Mouse (Mus musculus) liver, adult (tissue): ENCODE data around the gene Sycp2.

Source experiments
- GATA4 ChIP-seq: IDR thresholded peaks from 2 replicates; pipeline ENCODE4 v1.6.1; 2014; ENCODE audit warnings: mild to moderate bottlenecking, low read length; ENCODE audit not compliant: insufficient replicate concordance

Gene Sycp2

DNA sequence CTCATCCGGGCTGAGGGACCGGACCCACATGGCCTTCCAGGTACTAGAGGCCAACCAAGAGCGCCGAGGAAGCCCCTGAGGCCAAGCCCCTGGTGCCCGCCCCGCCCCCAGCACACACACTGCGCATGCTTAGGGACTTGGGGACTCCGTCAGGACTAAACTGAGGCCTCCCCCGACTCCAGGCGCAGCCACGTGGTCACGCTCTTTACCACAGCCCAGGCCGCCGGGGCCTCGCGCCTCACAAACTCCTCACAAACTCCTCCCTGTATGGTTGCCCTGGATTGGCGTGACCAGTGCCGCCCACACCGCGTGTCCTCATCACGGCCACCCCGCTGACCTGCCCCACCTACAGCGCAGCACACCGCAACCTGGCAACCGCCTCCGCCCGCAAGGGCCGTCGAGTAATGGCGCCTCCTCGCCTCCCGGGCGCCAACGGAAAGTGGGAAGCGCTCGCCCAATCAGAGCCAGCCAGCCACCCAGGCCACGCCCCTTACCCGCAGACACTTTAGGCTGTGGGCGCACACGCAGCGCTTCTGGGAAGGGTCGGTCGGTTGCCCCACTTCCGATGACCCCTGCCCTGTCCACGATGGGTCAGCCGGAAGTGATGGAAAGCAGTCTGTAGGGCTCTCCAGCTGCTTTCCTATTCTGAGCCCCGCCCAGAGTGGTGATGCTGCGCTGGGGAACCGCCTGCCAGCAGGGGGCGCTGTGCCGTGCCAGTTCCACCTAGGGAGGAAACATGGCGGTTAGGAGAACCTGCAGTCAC is at the start of gene Sycp2:
Sycp2 (minus strand) TSS at position 633 of the 763 bp plus-strand sequence.
- no peak for TF ChIP-seq GATA4

GRCm38 (mm10) chr2:178454664-178455516 is 47.4 kb upstream of the Sycp2 start:
- no peak for TF ChIP-seq GATA4

DNA sequence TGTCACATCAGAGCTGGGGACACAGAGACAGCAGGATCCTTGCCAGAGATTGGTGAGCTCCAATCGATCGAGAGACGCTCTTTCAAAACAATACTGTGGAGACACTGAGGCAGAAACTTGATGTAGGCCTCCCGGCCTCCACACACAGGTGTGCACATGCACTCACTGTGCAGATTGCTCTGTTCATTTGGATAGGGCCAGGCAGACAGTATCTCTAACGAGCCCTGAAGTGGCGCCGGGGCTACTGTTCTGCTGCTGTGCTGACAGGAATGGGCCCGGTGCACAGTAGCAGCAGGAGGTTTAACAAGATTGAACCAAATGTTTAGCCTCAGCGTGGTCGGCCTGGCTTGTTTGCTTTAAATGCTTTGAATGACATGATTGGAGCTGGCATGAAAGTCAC is 43.5 kb upstream of the Sycp2 start:
- TF ChIP-seq GATA4, result no peak

DNA sequence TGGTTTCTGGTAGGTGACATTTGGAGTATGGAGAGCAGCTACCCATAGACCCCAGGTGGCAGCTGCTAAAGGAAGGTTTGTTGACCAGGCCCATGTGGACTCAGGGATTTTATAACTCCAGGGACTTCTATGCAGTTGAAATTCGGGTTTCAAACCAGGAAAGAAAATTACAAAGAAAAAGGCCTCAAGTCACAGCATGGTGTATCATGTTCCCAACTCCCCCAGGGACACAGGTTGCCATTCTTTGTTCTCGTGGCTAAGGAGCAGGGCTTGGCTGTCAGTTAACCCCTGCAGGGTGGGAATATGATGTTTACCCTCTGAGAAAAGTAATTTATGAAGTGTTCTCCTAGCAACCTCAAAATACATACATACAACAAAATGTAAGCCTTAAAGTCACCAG is 42.8 kb upstream of the Sycp2 start:
- TF ChIP-seq GATA4, result no peak

DNA sequence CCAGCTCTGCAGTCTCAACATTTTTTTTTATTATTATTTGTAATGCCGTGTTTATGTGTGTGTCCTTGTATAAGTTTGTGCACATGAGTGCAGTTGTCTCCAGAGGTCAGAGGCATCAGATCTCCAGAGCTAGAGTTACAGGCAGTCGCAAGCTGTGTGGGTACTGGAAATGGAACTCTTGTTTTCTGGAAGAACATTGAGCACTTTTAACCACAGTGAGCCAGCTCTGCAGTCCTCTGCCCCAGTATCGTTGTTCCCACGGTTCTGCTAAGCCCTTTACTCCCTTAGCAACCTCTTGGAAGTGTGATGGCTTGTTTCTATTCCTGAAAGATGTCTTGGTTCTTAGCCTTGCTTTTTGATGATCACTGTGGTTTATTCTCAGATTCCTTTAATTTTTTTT is 41.9 kb upstream of the Sycp2 start:
- no peak for TF ChIP-seq GATA4

DNA sequence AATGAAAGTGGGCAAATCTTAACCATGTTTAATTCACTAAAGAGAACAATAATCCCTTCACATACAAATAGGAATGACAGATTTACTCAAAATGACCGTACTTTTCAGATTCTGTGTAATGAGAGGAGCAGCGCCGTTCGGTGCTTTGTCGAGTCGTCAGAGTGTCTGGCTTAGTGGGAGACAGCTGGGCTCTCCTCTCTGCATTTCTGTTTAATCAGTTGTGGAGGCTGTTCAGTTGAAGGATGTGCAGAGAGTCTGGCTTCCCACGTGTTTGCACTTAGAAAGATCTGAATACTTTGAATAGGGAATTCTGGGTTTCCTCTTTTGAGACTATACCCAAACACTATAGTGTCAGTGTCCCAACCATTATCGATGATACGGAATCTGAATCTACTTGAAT is 29.8 kb upstream of the Sycp2 start:
- no peak for TF ChIP-seq GATA4

DNA sequence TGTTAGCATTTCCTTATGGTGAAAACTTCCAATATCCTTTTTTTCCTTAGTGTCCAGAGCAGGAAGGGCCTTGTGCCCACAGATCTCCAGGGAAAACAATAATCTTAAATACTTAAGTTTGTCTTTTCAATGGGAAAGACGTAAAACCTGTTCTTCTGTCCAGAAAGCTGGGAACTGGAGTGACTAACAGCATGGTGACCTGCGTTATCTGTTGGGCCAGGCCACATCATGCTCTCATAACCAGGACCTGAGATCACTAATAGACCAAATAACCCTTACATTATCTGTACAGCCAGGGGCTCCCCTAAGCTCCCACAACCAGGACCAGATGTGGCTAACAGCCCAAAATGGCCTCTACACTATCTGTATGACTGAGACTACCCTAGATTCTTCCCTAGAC is 26.4 kb upstream of the Sycp2 start:
- no peak for TF ChIP-seq GATA4

DNA sequence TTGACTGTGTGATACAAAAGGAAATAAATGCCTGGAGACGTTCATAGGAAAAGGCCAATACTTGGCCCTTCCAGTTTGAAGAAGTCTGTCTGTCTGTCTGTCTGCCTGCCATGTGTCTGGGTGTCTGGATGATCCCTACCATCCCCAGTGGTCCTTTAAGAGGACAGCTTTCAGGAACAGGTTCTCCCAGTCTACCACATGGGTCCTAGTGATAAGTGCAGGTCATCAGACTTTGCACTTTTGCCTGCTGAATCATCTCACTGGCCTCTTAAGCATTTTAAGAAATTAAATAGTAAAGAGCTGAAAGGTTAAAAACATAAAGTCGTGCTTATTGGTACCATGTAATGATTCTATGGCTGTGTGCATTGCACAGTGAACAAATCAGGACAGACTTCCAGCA is 26.0 kb upstream of the Sycp2 start:
- no peak for TF ChIP-seq GATA4

GRCm38 (mm10) chr2:178430231-178430630 is 22.7 kb upstream of the Sycp2 start, which contains the start of gene Cdh26:
Gene Cdh26, plus strand, starts transcription at chr2:178430531.
- TF ChIP-seq GATA4, result no peak

DNA sequence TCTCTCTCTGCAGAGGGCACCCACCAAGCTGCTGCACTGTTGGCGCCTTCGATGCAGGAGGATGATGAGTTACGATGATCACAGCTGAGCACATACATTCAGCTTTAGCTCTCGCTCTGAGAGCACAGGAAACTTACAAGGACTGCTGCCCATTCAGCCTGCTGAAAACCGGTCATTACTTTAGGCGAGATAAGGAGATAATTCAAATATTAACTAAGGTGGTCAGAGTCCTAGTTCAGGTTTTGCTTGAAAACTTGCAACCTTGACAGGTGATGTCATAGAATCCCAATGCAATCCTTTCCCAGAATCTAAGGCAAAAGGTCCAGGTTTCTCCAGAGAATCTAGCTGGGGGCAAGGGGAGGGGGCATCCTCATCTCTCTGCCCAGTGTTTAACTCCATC is 21.9 kb upstream of the Sycp2 start:
- TF ChIP-seq GATA4, result no peak

- TF ChIP-seq GATA4, result no peak
These were observed 21.2 kb upstream of the Sycp2 start for GRCm38 (mm10) chr2:178428676-178429075.

DNA sequence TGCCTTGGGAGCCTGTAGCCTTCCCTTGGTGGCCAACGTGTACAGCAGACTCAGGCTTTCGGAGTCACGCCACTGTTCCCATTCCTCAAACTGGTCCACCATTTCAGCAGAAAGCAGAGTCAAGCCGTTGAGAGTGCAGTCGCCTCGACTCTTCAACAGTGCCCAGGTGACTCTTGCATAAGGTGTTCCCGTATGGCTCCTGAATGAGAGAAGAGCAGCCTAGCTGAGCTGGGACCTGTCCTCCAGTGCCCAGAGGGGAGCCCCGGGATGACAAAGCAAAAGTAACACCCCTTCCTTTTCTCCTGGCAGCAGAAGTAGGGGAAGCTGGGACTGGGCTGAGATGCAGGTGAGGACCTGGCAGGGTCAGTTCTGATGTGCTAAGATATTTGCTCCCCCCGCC is 20.7 kb upstream of the Sycp2 start:
- no peak for TF ChIP-seq GATA4

- no peak for TF ChIP-seq GATA4
These were observed 19.7 kb upstream of the Sycp2 start for GRCm38 (mm10) chr2:178427181-178427580.

GRCm38 (mm10) chr2:178426229-178426628 is 18.7 kb upstream of the Sycp2 start:
- no peak for TF ChIP-seq GATA4

DNA sequence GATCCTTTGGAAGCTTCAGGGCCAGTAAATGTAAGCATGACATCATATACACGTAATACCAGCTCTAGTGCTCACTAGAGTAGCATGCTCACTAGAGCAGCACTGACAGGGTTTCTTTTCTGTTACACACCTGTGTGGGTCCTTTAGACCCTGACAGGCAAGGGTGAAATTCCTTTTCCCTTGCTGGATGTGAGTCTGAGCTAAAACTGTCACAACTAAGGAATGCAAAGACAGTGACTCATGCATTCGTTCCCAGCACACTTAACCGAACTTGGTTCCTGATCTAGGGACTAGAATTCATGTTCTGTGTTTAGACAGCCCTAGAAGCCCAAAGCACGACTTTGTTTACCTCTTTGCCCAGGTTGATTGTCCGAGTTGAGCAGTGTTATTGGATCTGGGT is 15.7 kb upstream of the Sycp2 start:
- TF ChIP-seq GATA4, result no peak

DNA sequence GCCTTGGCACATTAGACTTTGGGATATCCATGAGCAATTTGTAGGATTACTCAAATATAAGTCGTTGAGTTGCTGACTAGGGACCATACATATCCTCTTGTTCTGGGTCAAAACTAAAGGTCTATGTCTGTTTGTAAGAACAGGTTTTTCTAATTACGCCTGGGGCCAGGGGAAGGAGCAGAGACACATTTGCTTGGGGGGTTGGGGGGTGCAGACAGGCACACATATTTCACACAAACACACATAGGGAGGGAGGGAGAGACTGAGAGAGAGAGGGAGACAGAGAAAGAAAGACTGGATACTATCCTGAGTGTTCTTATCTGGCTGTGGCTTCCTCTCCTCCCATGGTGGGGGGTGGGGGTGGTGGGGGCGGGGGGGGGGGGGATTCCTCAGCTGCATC is 14.7 kb upstream of the Sycp2 start:
- no peak for TF ChIP-seq GATA4
